Comparison of ENCODE assay signal across 8 mouse cellular contexts in the genomic region with DNA sequence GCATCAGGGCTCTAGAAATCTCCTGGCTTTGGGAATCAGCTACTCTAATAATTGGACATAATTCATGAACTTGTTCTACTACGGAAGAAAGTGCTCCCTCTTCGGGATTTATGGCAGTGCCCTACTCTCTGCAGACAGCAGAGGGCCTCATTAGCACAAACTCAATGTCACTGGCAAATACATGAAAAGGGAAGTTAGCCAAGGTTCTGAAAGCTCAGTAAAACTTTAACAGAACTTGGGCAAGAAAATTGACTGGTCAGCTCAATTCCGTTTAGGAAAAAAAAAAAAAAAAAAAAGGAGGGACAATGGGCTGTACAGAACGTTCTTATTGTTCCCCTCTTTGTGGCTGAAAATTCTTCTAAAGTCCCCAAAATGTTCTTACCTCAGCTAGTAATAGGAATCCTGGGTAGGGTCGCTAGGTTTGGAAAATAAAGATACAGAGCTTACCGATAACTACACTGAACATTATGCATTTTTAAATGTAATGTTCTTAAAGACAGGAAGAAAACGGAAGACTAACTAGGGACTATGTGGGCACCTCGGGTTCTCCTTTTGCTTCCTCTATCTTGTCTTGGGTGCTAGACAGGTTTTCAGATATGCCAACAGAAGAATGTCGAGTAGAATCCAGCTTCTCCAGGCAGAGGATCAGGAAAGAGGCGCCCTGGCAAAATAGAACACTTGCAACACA. TPM values are rescaled to one million over a fixed set of nuclear protein-coding genes. Genes with fewer than 3 reads are reported as not detected.
DNase-seq lines count a peak whose midpoint lies in the region.

No protein-coding gene starts in this region.

- peak; percentile 26 to 27 for DNase-seq in gastrocnemius, adult 8-10 months (ENCODE audit: low spot score in 2 of 2)
- no peak for DNase-seq in gastrocnemius, postnatal 14 days
- DNase-seq in testis, postnatal 10 days (ENCODE audit: low spot score), result peak; percentile 44
- no peak for DNase-seq in testis, postnatal 14 days (ENCODE audit: low spot score)
- peak; percentile 38 to 56 for DNase-seq in cerebellum, postnatal 10 days
- DNase-seq in kidney, postnatal 4 days, result peak; percentile 51 to 62
- DNase-seq in mesoderm, embryonic 11.5 days (ENCODE audit: low read depth, low spot score), result peak; percentile 43
- no peak for DNase-seq in urinary bladder, postnatal 10 days (ENCODE audit: low spot score)

- intact Hi-C loops in gastrocnemius, postnatal 14 days (cut with DNase I; ENCODE audit: low total_unique reads), result no loop called here

RNA-seq across cellular contexts. Expression of gene Prps1, which starts 35.6 kb away (rescaled TPM):
- 10 to 100 TPM; 36.7 to 39.6 (median 38.5) TPM for total RNA-seq in gastrocnemius, adult 8-10 months (2022)
- total RNA-seq in gastrocnemius, postnatal 14 days (2021), result 10 to 100 TPM; 18.9 to 22.5 TPM

Comparison
In these comparisons a context has a peak if more than half of its experiments do, and no peak if none do; other contexts are left out.
1. DNase-seq: peak in gastrocnemius, adult 8-10 months (2 of 2), testis, postnatal 10 days (single experiment), cerebellum, postnatal 10 days (2 of 2), kidney, postnatal 4 days (2 of 2) and mesoderm, embryonic 11.5 days (single experiment); none in gastrocnemius, postnatal 14 days (single experiment), testis, postnatal 14 days (single experiment) and urinary bladder, postnatal 10 days (single experiment).